Mouse (Mus musculus): ENCODE measurements around the gene Angel1.

Angel1 gene

DNA sequence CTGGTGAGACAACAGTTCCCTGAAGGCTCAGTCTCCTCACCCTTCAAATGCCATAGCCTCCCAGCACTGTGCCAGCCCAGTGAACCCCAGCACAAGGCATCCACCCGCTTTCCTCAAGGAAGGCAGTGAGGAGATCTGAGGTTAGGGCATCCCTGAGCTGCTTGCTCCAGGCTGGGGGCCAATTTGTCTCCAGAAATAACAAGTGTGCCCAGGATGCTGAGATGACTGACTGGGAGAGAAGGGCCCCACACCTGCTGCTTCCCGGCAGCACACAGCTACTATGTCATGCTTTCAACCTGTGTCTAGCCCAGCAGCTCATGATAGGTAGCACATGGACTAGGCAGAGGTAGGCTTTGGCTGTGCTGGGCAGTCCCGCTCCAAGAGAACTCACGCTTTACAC lies 24.8 kb downstream of the Angel1 start:
- DNase-seq (ENCODE audit: low spot score) = no peak

DNA sequence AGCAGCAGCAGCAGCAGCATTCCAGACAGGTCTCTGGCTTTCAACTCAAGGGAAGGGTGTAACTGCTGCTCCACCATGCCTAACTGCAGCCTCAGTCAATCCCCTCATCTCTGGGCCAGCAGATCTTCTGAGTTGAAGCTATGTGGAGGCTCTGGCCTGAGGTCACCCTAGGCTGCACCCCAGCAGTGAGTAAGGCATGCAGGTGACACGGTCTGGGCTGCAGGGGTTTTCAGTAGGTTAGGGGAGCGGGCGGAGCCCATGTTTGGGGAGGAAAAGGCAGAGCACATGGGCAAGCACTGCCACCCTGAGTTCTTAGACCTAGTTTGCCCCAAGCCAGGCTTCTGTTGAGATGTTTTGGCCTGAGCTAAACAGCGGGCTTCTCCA lies 25.3 kb downstream of the Angel1 start:
- DNase-seq (ENCODE audit: low spot score) = no peak

DNA sequence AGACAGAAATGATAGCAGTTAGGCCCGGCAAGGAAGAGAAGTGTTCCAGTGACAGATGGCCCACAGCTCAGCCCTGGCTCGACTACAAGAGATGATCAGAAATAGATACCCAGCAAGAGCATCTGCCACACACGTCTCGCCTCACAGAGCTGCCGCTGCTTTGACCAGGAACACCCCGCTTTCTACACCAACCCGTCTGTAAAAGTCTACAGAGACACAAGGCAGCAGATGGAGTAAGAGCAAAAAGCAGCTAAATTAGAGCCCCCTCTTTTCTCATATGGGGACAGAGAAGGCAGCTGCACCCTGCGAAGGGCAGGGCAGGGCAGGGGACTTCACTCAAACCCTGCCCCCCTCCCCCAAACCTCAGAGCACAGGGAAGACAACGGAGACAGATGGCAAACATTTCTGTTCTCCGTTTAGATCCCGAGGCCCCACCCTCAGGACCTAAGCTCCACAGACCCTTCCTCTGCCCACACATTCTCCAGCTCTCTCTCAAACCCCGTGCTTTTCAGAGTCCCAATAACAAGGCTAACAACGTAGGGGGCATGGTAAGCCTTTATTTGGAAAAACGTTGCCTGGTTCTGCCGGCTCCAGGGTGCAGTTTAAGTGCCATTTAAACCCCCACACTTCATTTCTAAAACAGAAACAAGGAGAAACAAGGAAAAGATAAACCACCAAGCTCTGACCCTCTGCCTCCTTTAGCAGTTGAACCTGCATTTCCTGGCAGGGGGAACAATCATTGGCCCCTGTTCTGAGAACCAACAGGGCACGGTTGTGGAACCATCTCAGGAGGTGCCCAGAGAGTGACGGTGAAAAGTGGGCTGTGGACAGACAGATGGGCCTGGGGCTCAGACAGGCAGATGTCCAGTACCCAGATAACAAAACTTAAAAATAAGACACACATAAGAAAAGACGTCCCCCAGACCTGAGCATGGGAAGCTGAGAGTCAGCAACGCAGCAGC lies 26.0 kb downstream of the Angel1 start:
- no peak for DNase-seq (ENCODE audit: low spot score)

DNA sequence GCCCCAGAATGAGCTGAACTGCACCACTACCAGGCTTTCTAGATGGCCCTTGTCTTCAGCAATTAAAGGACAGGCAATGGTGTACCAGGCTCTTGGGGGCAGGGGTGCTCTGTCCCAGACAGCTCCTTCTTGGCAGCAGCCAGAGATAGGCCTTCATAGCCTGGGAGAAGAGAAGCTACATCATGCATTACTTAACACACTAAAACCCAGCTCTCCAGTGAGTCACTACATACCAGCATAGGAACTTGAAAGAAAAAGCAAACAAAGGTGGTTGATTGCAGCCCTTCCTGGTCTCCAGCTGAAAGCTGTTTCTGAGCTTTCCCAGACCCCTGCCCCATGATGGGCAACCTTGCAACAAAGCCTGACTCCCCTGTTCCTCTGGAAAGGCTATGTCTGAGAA lies 27.7 kb downstream of the Angel1 start:
- DNase-seq (ENCODE audit: low spot score) = no peak

DNA sequence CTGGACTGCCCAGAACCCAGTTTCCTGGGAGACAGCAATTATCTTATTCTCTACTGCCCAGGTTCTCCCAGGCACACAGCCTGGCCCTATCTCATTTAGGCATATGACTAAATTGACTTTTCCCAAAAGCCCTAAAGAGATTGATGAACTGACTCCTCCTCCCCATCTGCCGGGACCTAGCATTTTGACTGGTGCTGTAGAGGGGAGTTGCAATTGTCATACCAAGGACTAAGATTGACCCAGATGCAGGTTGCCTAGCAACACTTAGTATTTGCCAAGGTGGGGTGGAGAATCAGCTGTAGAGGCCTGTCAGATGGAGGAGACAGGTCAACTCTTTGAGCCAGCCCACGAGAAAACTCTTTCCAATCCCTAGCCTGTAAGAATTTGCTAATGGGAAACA lies 28.3 kb downstream of the Angel1 start:
- DNase-seq (ENCODE audit: low spot score) = no peak

DNA sequence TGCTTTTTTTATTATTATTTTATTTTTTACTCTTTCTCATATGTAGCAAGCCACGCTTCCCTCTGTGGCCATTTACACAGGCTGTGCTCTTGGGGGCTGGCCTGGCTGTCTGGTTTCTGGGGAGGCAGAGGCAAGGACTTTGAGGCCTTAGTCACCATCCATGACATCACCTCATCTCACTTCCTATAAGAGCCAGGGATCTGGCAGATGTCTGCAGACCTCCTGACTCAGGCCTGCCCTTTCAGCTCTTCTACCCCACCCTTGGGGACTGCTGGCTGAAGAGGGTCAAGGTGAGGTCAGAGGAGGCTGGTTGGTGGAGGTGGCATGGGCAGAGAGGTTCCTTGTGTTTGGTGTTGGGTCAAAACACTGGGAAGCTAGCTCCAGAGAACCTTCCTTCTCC lies 31.8 kb downstream of the Angel1 start:
- no peak for DNase-seq (ENCODE audit: low spot score)

DNA sequence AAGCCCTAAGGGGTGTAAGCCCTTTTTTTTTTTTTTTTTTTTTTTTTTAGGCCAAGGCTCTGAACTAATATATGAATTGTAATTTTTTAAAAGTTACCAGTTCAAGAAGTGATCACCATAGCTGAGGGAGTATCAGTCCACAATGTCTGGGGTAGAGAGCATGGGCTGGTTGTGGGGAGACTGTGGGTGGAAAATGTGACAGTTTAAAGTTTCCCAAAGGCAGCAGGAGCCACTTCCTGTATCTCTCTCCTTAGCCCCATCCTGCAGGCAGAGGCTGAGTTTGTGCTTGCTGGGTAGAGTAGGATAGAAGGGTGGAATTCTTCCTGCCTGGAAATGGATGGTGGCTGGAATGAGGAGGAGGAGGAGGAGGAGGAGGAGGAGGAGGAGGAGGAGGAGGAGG lies 32.9 kb downstream of the Angel1 start:
- no peak for DNase-seq (ENCODE audit: low spot score)

DNA sequence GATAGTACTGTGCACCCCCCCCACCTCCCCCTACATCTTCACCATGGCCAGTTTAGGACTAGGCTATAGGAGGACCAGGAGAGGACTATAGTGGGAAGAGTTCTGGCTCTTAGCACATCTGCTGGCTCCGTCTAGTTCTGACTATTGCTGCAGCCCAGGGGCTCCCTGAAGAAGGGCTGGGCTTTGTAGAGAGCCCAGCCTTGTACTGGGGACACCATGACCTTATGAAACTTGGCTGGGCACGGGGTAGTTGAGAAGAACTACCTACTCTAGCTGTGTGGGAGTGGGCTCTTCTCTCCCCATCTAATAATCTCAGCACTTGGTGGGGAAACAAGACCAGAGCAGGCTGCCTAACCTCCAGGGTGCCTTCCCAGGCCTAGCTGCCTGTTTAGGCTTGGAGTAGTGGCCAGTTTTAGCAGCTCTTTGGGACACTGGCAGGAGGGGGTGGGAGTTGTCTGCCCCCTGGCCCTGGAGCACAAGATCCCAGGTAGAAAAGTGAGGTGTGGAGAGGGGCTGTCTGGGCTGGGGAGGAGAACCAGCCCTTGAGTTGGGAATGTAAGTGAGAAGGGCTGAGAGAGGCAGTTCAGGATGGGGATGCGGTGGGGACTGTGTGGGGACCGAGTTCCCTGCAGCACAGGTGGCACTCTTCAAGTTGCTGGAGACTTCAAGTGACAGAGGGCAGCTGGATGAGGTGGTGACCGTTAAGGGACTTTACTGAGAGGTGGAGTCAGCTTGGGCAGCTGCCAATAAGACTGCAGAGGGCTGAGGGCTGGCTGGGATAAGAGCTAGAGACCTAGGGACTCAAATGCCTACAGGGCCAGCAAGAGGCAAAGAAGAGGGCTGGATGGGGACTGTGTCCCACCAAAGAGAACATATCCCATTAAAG lies 33.5 kb downstream of the Angel1 start:
- DNase-seq (ENCODE audit: low spot score) = no peak

DNA sequence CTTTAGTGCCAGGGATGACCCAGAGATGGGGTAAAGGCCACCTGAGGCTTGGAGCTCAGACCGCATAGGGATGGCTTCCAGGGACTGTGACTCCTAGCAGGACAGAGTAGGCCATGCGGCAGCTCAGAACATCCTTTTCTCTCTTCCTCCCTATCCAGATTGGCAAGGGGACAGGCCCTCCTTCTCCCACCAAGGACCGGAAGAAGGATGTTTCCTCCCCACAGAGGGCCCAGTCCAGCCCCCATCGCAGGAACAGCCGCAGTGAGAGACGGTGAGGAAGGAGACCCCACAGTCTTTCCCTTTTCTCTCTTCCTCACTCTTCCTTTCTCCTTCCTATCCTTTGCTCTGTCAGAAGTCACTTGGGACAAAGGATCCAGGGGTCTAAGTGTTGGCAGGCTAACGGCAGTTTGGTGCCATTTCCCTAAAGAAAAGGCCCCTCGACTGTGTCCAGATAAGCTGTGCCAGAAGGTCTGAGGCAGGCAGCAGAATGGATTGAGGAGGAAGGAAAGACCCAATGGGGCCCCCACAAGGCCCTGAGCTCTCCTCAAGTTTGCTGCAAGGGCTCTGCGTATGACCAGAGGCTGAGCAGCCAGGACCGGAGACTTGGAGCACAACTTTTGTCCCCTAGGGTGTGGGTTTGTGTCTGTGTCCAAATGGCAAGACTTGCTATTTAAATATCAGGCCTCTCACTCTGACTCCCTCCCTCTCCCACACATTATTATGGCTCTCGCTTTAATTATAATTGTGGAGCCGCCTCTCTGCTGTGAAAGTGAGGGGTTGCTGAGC lies 35.4 kb downstream of the Angel1 start:
- DNase-seq (ENCODE audit: low spot score) = no peak

DNA sequence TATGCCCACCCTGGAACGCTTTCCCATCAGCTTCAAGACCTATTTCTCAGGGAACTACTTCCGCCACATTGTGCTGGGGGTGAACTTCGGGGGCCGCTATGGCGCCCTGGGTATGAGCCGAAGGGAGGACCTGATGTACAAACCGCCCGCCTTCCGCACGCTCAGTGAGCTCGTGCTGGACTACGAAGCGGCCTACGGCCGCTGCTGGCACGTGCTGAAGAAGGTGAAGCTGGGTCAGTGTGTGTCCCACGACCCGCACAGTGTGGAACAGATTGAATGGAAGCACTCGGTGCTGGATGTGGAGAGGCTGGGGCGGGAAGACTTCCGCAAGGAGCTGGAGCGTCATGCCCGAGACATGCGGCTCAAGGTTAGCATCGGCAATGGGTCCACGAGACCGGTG lies 37.3 kb downstream of the Angel1 start:
- DNase-seq (ENCODE audit: low spot score) = no peak

DNA sequence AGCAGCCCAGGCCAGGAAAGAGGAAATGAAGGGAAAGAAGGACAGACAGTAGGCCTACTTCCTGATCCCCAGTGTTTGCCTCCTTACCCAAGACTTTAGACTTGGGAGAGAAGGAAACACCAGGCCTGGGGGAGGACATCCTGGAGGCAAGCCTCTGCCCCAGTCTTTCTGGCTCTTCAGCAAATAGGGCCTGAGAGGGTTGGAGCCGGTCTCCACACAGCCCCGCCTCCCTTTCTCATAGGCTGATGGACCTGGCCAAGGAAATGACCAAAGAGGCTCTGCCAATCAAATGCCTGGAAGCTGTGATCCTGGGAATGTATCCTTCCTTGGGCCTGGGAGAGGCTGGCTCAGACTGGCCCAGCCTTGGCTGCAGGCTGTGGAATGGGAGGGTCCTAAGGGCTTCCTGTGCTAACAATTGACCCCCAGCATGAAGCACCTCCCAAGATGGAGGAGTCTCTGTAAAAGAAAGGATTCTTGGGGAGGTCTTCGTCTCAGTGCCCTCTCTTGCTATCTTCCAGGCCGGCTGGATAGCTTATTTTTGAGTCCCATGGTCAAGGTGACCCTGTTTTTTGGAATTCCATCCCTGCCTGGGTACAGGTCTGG lies 38.2 kb downstream of the Angel1 start:
- DNase-seq (ENCODE audit: low spot score) = no peak

DNA sequence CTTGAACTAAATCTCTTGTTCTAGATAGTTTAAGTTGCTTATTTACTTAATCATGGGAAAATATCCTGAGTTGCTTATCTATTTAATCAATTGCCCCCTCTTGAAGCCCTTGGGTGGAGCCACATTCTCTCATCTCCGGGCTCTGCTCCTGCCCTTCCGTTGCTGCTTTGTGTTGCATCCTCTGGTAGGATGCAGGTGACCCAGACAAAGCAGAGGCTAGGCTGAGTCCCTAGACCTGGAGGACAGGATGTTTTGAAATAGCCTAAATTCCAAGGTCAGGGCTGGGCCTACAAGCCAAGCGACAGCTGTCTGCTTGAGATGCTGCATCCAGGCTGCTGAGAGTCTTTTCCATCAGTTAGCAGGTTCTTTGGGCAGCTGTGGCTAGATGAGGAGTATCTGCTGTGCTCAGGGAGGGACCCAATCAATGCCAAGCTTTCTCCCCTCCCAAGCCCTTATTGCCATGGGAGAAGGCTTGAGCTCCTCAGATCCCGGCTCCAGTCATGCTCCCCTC lies 38.8 kb downstream of the Angel1 start:
- no peak for DNase-seq (ENCODE audit: low spot score)

DNA sequence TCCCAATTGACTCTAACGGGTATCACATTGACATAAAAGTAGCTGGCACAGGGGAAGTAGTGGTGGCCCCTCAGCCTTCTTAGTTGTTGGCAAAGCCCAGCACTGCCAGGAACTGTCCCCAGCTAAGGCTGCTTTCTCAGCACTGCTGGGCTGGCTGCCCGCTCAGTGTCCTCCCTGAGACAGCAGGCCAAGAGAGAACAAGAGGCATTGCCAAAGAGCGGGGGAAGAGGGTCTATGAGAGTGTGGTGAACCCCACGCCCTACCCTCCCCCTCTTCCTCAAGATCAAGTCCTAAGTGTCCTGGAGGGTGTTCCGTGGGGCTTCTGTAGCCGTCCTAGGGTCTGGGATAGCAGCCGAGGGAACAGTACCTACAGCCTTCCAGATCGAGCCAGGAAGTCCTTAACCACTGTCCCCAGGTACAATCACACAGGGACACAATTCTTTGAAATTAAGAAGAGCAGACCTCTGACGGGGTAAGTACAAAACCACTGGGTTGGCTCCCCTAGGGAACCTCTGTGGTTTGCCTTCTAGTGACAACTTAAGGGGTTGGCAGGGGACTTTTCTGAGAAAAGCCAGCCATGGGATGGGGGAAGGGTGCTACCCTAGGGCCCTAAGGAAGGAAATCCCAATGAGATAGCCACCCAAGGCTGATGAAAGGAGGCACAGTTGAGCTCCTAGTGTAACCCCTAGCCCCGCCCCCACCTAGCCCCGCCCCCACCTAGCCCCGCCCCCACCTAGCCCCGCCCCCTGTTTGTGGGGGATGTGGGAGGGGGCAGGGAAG lies 39.5 kb downstream of the Angel1 start:
- no peak for DNase-seq (ENCODE audit: low spot score)

DNA sequence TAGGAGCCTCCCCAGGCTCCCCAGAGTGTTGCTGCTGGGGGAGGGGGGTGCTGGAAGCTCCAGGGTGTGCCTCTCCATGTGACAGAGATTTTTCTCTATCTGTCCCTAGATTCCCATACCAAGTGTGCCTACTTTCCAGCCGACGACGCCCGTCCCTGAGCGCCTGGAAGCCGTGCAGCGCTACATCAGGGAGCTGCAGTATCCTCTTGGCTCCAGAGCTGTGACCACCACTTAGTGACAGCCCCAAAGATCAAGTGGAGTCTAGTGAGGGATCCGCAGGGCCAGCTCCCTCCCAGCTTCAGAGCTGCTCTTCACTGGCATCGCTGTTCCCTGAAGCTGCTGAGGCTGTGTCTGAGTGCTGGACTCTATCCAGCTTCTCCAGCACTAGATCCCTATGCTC lies 41.0 kb downstream of the Angel1 start:
- DNase-seq (ENCODE audit: low spot score) = no peak

DNA sequence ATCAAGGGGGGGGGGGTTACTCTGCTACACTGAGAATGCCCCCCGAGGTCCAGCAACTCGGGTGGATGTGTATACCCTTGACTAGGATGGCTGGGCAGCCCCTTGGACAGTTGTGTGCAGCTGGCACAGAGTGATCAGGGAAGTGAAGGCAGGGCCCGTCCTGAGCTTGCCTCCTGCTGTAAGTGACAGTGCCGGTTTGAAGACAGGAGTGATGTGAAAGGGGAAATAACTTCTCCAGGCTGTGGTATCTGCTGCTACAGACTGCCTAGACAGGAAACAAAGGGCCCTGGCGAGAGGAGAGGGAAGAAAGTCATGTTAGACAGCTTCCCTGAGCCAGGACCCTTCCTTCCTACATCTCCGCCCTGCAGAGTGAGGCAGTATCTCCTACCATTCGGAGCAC lies 42.6 kb downstream of the Angel1 start:
- DNase-seq (ENCODE audit: low spot score) = no peak

DNA sequence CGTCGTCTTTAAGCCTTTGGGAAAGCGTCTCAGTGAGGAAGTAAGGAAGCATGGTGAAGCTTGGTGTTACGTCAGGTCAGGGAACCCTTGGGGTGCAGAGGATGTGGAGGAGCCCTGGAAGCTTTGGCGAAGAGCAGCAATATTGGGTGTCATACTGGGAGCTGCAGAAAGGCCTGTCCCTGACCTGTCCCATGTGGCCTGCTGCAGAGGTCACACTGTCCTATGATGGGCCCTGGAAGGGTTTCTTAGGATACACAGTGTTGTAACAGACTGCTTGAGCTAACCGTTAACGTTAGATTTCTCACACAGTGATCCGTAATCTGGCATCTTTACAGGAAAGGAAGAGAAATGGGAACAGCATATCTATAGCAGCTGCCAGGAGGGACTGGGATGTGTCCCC lies 44.1 kb downstream of the Angel1 start:
- DNase-seq (ENCODE audit: low spot score) = no peak

DNA sequence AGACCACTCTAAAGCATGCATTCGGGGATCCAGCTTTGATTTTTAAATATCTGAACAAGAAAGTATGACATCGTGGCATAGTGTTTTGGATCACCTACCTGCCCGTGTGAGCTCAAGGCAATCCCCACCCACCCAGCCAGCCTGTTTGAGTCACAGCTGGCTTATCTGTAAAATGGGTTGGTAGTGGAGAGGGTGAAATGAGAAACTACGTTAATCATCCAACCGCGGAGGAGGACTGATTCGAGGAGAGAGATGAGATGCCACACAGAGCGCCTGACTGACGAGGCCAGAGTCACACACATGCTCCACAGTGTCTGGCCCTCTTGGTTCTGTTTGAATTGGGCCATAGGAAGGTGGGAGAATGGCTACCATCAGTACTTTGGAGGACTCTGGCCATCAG lies 44.6 kb downstream of the Angel1 start:
- DNase-seq (ENCODE audit: low spot score) = no peak

DNA sequence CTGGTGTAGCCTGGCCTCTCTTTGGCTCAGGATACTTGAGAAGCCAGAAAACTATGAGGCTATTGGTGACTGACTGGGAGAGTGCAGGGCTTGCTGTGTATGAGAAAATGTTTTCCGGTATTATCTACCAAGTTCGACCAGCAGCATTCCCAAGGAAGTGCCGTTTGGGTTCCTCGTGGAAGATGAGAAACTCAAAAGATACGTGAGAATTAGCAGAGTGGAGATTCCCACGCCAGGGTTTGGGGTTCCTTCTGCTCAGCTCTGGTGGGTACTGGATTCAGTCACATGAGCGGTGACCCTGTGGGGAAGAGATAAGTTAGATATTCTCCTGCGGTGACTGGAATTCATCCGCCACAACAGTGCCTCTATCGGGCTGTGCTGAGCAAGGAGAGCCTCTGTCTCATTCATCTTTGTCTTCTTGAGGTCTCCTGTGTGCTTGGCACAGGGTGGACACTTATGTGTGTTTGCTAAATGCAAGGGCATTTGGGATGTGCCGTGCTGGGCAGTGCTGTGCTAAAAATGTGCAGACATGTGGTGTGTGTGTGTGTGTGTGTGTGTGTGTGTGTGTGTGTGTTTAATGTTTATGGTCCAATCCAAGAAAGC lies 45.6 kb downstream of the Angel1 start:
- DNase-seq (ENCODE audit: low spot score) = no peak

DNA sequence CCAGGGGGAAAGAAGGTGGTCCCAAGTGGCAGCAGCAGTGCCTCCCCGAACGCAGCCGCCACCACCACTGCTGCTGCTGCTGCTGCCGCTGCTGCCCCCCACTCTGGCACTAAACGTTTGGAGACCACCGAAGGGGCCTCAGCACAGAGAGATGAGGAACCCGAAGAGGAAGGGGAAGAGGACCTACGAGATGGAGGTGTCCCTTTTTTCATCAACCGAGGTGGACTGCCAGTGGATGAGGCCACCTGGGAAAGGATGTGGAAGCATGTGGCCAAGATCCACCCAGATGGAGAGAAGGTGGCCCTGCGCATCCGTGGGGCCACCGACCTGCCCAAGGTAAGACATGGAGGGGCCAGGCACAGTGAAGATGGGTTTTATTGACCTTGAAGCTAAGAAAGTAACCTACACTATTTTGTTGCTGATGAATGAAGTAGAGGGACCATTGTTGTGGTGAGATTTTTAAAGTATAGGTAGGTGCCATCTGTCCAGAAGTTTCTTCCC lies 46.2 kb downstream of the Angel1 start:
- no peak for DNase-seq (ENCODE audit: low spot score)

DNA sequence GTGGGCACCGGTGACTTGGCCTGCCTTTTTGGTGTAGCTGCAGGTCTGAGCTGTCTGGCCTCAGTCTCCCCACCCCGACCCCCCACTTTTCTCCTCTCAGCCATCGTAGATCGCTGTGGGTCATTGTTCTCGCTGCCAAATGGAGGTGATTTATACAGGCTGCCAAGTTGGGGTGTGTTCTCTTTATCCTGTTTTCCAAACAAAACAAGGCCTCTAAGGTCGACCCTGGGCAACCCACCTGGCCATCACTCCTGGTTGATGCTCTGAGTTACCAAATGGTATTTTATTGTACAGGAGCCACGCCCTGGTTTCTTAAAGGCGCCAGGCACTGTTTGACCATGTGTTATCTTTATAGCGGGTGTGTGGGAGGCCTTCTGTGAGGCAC lies 46.7 kb downstream of the Angel1 start:
- DNase-seq (ENCODE audit: low spot score) = no peak
